Mouse (Mus musculus) heart, embryonic 16.5 days (tissue): ENCODE measurements around the gene Cacnb3. TPM values are rescaled to one million over a fixed set of nuclear protein-coding genes. Genes with fewer than 3 reads are reported as not detected.

Experiments used
- ATAC-seq: fragments of 200-750 bp; cut with Nextera tagmentation; replicated peaks from 2 replicates; pipeline ENCODE4 v1.8.0; 2017; ENCODE audit warnings: moderate number of reproducible peaks; ENCODE audit not compliant: insufficient read depth, low FRiP score; ENCODE audit errors: extremely low read depth
- H3K27ac ChIP-seq: fragments of 300-500 bp; sonication (generic); 2 replicates; pipeline ENCODE4 v1.5.1; 2014; ENCODE audit warnings: mild to moderate bottlenecking, low read length, control low read depth, moderate library complexity
- H3K27me3 ChIP-seq: fragments of 300-500 bp; sonication (generic); 2 replicates; pipeline ENCODE4 v1.6.1; 2014; ENCODE audit warnings: low read length, mixed read lengths; ENCODE audit not compliant: control insufficient read depth, insufficient read depth
- H3K36me3 ChIP-seq: fragments of 300-500 bp; sonication (generic); 2 replicates; pipeline ENCODE4 v1.6.1; 2014; ENCODE audit not compliant: control insufficient read depth, insufficient read depth
- H3K4me1 ChIP-seq: fragments of 300-500 bp; sonication (generic); 2 replicates; pipeline ENCODE4 v1.6.1; 2014; ENCODE audit warnings: low read length, mixed read lengths; ENCODE audit not compliant: control insufficient read depth, insufficient read depth
- H3K4me2 ChIP-seq: fragments of 300-500 bp; sonication (generic); 2 replicates; pipeline ENCODE4 v1.6.1; 2014; ENCODE audit warnings: low read depth, mild to moderate bottlenecking, control low read depth, low read length
- H3K4me3 ChIP-seq: fragments of 300-500 bp; sonication (generic); 2 replicates; pipeline ENCODE4 v1.5.1; 2014; ENCODE audit warnings: mild to moderate bottlenecking, control low read depth, low read length
- H3K9ac ChIP-seq: fragments of 300-500 bp; sonication (generic); 2 replicates; pipeline ENCODE4 v1.6.1; 2014; ENCODE audit warnings: low read length, control low read depth
- H3K9me3 ChIP-seq: fragments of 300-500 bp; sonication (generic); replicated peaks from 2 replicates; pipeline ENCODE4 v1.6.1; 2016; ENCODE audit warnings: low read length; ENCODE audit not compliant: control insufficient read depth
- WGBS: fragments of 180-500 bp; shearing (Covaris S2); extraction: QIAGEN DNeasy Blood & Tissue Kit; methylation state at CpG from one replicate; pipeline ENCODE4 v1.1.7; 2014; 5-methylcytosine and 5-hydroxymethylcytosine counted together
- polyA plus RNA-seq: library from polyadenylated mRNA; unstranded; fragments of >200 nt; fragmentation: Nextera tagmentation; extraction: Ambion mirVana; gene quantifications from 2 replicates; pipeline ENCODE4 v1.2.1, GENCODE M21; 2015

The Cacnb3 gene
- polyA plus RNA-seq, 1 experiment from 2014 or later, result 8.2 TPM

DNA sequence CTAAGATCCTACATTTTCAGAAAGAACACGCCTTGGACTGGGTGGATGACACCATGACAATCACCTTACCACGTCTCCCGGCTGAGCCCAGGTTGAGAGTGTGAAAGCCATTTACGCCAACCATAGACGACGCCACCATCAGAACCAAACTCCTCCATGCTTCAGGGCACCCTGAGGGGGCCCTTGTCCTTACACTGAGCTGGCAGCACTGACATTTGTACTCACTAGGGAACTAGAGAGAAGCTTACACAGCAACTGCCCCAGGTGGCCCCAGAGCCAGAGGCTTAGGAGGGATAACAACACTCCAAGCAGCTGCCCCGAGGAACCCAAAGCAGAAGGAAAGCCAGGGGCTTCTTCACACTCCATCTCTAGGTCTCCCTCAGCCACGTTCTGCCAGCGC lies 23.9 kb upstream of the Cacnb3 start:
- H3K9me3 ChIP-seq, result no peaks in the 10 kb centered on the region
- H3K4me1 ChIP-seq, result peaks cover 49% of the 10 kb centered on the region
- H3K27me3 ChIP-seq, result no peaks in the 10 kb centered on the region
- H3K36me3 ChIP-seq, result peaks cover 13% of the 10 kb centered on the region
- peak overlapping the region; percentile 99 for H3K27ac ChIP-seq
- ATAC-seq, result no peak
- WGBS, result 26% methylated on average over 9 of the region's 9 CpGs
- peak overlapping the region; percentile 74 for H3K9ac ChIP-seq
- H3K4me3 ChIP-seq, result peak overlapping the region; percentile 94
- peak overlapping the region; percentile 88 for H3K4me2 ChIP-seq

DNA sequence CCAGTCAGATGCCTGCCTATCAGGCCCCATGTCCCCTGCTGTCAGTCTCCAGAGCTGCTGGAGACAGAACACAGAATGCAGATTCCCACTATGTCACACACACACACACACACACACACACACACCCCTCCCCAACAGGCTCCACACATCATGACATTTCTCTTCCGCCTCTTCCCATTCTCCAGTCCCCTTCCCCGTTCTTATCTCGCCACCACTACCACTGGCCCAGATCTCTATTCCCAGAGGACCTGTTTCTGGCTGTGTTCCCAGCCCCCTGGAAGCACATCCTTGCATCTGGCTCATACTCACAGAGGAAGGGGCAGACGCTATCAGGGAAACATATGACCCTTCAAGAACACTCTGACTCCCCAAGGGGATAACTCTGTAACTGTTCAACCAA lies 23.1 kb upstream of the Cacnb3 start:
- Histone ChIP-seq H3K4me1 (peaks cover 45% of the 10 kb centered on the region), H3K36me3 (peaks cover 13% of the 10 kb centered on the region), H3K9ac (peak overlapping the region; percentile 98), H3K4me3 (peak overlapping the region; percentile 94), H3K27ac (peak overlapping the region; percentile 99), H3K4me2 (peak overlapping the region; percentile 88), H3K9me3 (no peaks in the 10 kb centered on the region), H3K27me3 (no peaks in the 10 kb centered on the region)
- ATAC-seq, result peak; percentile 78
- 4% methylated on average over 4 of the region's 4 CpGs for WGBS

DNA sequence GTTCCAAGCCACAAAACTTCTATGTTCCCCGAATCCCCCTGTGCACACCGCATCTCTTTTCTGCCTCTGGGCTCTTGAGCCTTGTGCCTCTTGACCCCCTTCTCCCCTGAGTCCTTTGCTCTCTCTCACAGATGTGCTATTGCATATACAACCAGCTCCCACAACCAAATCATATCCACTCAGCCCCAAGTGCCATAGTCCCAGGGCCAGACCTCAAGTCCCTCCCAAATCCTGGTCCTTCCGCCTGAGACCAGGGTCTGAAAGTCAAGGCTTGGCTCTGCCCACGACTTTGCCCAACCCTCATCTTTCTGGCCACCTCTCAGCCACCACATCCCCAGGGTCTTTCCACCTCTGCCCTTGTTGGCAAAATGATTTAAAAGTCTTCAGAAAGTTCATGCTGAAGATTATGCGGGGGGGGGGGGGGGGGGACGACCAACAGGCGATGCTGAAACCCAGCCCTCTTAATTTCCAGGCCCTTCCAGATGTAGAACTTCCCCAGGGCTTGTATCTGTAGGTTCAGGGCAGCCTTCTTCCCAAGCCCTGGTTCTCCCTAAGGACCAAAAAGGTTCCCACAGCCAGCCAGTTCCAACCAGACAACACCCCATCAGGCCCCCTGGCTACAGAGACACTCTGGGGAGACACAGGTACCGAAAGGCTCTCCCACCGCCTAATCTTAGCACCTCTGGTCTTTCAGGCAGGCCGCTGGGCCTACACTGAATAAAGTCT lies 22.4 kb upstream of the Cacnb3 start:
- H3K4me2 ChIP-seq, result peak overlapping the region; percentile 88
- no peaks in the 10 kb centered on the region for H3K27me3 ChIP-seq
- peak overlapping the region; percentile 98 for H3K9ac ChIP-seq
- peak overlapping the region; percentile 99 for H3K27ac ChIP-seq
- peaks cover 40% of the 10 kb centered on the region for H3K4me1 ChIP-seq
- peaks cover 13% of the 10 kb centered on the region for H3K36me3 ChIP-seq
- ATAC-seq, result peak; percentile 6; the same call in 1 of the 2 replicates
- peak overlapping the region; percentile 94 for H3K4me3 ChIP-seq
- H3K9me3 ChIP-seq, result no peaks in the 10 kb centered on the region
- 7% methylated on average over 10 of the region's 10 CpGs for WGBS

DNA sequence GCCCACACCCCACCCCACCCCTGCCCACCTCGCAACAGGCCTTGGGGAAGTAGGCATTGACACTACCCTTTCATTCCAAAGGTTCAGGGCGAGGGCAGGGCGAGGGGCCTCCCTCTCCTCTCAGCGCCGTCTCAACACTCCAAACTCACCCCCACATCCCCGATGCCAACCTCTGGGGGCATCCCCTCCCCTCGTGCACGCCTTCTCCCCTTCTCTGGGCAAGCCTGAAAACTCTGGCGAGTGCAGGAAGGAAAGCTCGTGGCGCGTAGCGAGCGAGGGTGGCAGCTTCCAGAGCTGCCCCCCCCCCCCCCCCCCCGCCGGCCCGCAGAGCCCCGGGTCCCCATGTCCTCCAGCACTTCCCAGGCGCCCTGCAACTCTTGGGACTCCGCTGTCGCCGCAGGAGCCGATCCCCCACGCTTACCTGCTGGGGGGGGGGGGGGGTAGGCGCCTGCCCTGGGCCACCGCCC lies 21.8 kb upstream of the Cacnb3 start:
- ATAC-seq, result no peak
- Histone ChIP-seq H3K27me3 (no peaks in the 10 kb centered on the region), H3K4me1 (peaks cover 34% of the 10 kb centered on the region), H3K27ac (peak overlapping the region; percentile 99), H3K4me3 (peak overlapping the region; percentile 94), H3K9me3 (no peaks in the 10 kb centered on the region), H3K36me3 (peaks cover 7% of the 10 kb centered on the region), H3K4me2 (peak overlapping the region; percentile 88), H3K9ac (peak overlapping the region; percentile 98)
- WGBS, result 0% methylated on average over 9 of the region's 26 CpGs

DNA sequence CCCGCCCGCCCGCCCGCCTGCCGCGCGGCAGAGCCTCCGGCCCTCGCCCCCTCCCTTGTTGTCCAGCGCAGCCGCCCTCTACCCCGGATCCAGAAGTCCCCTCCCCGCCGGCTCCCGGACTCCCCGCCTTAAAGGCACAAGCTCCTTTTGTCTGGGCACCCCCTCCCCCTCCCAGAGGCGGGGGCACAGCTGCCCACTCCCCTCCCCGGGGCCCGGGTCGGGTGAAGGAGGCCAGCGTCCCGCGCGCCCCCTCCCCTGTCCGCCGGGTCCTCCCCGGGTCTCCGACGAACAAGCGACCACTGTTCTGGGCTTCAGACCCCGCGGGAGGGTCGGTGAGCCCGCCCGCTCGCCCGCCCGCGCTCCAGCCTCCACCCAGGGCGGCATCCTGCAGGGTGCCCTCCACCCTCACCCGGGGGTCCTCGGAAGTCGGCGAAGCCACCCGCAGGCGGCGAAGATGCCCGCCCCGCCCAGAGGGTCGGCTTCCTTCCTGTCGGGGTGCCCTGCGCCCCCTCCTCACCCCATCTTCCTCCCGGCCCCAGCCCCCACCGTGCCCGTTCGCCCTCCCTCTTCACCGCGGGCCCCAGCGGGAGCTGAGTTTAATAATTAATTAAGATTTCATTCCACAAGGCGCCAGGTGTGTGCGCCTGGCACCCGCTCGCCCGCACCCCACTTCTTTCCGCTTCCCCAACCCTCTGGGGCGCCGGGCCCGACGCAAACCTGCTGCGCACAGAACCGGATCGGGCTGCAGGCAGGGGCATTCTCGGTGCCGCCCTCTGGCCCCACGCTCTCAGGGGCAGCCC lies 21.1 kb upstream of the Cacnb3 start, which contains the start of gene Adcy6:
Gene Adcy6, minus strand, starts transcription at position 746 of the 800 bp plus-strand sequence.
- H3K9ac ChIP-seq, result peak within 1 kb of the TSS; percentile 98
- no peaks in the 10 kb centered on the region for H3K27me3 ChIP-seq
- peak within 1 kb of the TSS; percentile 99 for H3K27ac ChIP-seq
- under 1% methylated on average over 65 of the region's 75 CpGs for WGBS
- H3K9me3 ChIP-seq, result no peaks in the 10 kb centered on the region
- H3K4me3 ChIP-seq, result peak within 1 kb of the TSS; percentile 94
- peak; percentile 54 for ATAC-seq
- no peaks in the 10 kb centered on the region for H3K36me3 ChIP-seq
- peaks cover 31% of the 10 kb centered on the region for H3K4me1 ChIP-seq
- peak within 1 kb of the TSS; percentile 88 for H3K4me2 ChIP-seq

DNA sequence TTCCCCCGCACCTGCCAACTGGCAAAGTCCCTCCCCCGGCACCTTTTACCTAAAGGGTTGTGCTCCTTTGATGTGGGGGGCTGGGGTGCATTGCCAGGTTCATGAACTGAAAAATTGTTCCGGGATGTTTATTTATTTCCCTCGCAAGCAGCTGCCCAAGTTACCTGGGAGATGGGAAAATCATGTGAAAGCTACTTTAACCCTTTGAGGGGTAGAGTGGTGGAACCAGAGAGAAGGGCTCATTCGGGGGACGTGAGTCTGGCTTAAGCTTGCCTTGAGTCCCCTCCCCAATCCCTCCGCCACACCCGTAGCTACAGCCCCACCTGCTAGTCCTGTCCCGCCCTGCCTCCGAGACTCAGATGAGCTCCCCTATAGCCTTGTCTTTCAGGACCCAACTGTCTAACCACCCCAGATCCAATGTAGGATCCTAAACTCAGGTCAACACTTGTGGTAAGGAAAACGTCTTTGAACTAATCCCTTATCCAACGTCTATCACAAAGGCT lies 20.5 kb upstream of the Cacnb3 start:
- Histone ChIP-seq H3K4me1 (peaks cover 30% of the 10 kb centered on the region), H3K9ac (peak overlapping the region; percentile 98), H3K36me3 (no peaks in the 10 kb centered on the region), H3K9me3 (no peaks in the 10 kb centered on the region), H3K4me2 (peak overlapping the region; percentile 88), H3K4me3 (peak overlapping the region; percentile 94), H3K27me3 (no peaks in the 10 kb centered on the region), H3K27ac (peak overlapping the region; percentile 99)
- ATAC-seq, result no peak
- whole genome bisulfite sequencing, result 10% methylated on average over 12 of the region's 12 CpGs

DNA sequence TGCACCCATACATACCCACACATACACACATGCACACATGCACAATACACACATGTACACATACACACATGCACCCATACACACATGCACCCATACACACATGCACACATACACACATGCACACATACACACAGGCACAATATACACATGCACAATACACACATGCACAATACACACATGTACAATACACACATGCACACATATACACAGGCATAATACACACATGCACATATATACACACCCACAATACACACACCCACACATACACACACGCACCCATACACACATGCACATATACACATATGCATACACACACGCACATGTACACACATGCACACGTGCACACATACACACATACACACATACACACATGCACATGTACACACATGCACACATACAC lies 18.4 kb upstream of the Cacnb3 start:
- no peak overlapping the region for H3K9ac ChIP-seq
- no peaks in the 10 kb centered on the region for H3K36me3 ChIP-seq
- WGBS, result 97% methylated on average over 3 of the region's 3 CpGs
- H3K27ac ChIP-seq, result no peak overlapping the region
- no peak for ATAC-seq
- H3K4me3 ChIP-seq, result no peak overlapping the region
- H3K4me1 ChIP-seq, result peaks cover 31% of the 10 kb centered on the region
- no peak overlapping the region for H3K4me2 ChIP-seq
- H3K27me3 ChIP-seq, result no peaks in the 10 kb centered on the region
- H3K9me3 ChIP-seq, result no peaks in the 10 kb centered on the region

DNA sequence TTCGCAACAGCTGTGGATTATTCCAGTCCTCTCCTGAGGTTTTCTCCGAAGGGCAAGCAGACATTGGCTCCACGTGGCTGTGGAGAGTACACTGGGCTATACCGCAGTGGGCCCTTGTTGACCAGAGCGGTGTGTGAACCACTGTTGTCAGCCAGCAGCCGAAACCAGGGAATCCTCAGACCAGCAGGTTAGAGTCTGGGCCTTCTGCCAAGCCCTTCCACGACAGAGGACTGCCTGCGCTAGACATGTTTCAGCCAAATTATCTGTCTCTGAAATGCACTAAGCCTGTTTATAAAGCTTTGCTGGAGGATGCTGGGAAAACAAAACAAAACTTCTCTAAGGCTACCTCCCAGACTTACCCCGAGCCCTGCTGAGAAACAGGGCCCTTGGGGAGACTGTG lies 16.1 kb upstream of the Cacnb3 start:
- no peak overlapping the region for H3K4me2 ChIP-seq
- peak overlapping the region; percentile 35 for H3K9ac ChIP-seq
- peak overlapping the region; percentile 57 for H3K27ac ChIP-seq
- no peaks in the 10 kb centered on the region for H3K27me3 ChIP-seq
- ATAC-seq, result no peak
- WGBS, result 37% methylated on average over 9 of the region's 9 CpGs
- H3K36me3 ChIP-seq, result no peaks in the 10 kb centered on the region
- H3K4me1 ChIP-seq, result peaks cover 31% of the 10 kb centered on the region
- no peak overlapping the region for H3K4me3 ChIP-seq
- H3K9me3 ChIP-seq, result no peaks in the 10 kb centered on the region

DNA sequence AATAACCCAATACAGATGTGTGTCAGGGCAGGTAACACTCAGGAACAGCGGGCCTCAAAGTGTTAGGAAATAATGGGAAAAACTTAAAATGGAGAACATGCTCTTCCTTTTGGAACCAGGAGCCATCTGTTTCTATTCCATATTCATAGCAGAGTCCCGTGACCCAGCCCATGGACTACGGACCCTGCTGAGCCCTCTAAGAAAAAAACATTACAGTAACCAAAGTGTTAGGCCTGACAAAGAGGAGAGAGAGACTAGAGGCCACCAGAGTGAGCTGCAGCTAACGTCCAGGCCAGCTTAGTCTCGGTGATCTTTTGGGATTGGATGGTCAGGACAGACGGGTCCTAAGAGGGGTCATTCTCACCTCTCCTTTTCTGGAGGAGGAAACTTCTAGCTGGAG lies 15.7 kb upstream of the Cacnb3 start:
- no peak for ATAC-seq
- no peaks in the 10 kb centered on the region for H3K9me3 ChIP-seq
- H3K4me2 ChIP-seq, result no peak overlapping the region
- H3K27me3 ChIP-seq, result no peaks in the 10 kb centered on the region
- peak overlapping the region; percentile 57 for H3K27ac ChIP-seq
- WGBS, result 56% methylated on average over 6 of the region's 6 CpGs
- H3K36me3 ChIP-seq, result no peaks in the 10 kb centered on the region
- H3K4me1 ChIP-seq, result peaks cover 31% of the 10 kb centered on the region
- H3K9ac ChIP-seq, result no peak overlapping the region
- H3K4me3 ChIP-seq, result no peak overlapping the region
